Mouse (Mus musculus) embryo, embryonic 11 days (tissue): ENCODE results near the gene E130208F15Rik.
A peak's percentile ranks its signal among the peaks of the same experiment; 100 is the strongest.

ENCODE experiments used
- DNase-seq: peaks from one replicate; pipeline ENCODE4 v3.0.0-alpha.2; 2015

Gene E130208F15Rik

GRCm38 (mm10) chr7:30321539-30322284, at the start of gene E130208F15Rik:
E130208F15Rik (plus strand) TSS chr7:30321740.
- peak; percentile 75 for DNase-seq

- DNase-seq = no peak
Measured at GRCm38 (mm10) chr7:30274383-30274782, 47.2 kb upstream of the E130208F15Rik start.

- no peak for DNase-seq
Measured at GRCm38 (mm10) chr7:30278911-30279310, 42.6 kb upstream of the E130208F15Rik start.

GRCm38 (mm10) chr7:30279536-30279935, 42.0 kb upstream of the E130208F15Rik start:
- DNase-seq = peak; percentile 60

- peak; percentile 96 for DNase-seq
Measured at GRCm38 (mm10) chr7:30279951-30280669, 41.4 kb upstream of the E130208F15Rik start, which contains the start of the genes Thap8 and Wdr62. Thap8 (plus strand) TSS chr7:30280094. Wdr62 (minus strand) TSS chr7:30280419.

GRCm38 (mm10) chr7:30280670-30281138, 40.8 kb upstream of the E130208F15Rik start:
- peak; percentile 92 for DNase-seq

GRCm38 (mm10) chr7:30281522-30281921, 40.0 kb upstream of the E130208F15Rik start:
- DNase-seq = no peak

GRCm38 (mm10) chr7:30282740-30283139, 38.8 kb upstream of the E130208F15Rik start:
- DNase-seq = no peak

GRCm38 (mm10) chr7:30286701-30287410, 34.7 kb upstream of the E130208F15Rik start:
- no peak for DNase-seq

- DNase-seq = no peak
Measured at GRCm38 (mm10) chr7:30288046-30288445, 33.5 kb upstream of the E130208F15Rik start.

GRCm38 (mm10) chr7:30289071-30289713, 32.3 kb upstream of the E130208F15Rik start:
- no peak for DNase-seq

GRCm38 (mm10) chr7:30289714-30290399, 31.7 kb upstream of the E130208F15Rik start:
- peak; percentile 53 for DNase-seq

GRCm38 (mm10) chr7:30291215-30292131, 30.1 kb upstream of the E130208F15Rik start, which contains the start of gene Clip3:
Clip3 (plus strand) TSS chr7:30291728.
- DNase-seq = peak; percentile 89

- no peak for DNase-seq
Measured at GRCm38 (mm10) chr7:30293795-30294194, 27.7 kb upstream of the E130208F15Rik start.

- DNase-seq = no peak
Measured at GRCm38 (mm10) chr7:30294296-30294695, 27.2 kb upstream of the E130208F15Rik start.

GRCm38 (mm10) chr7:30295103-30295502, 26.4 kb upstream of the E130208F15Rik start:
- DNase-seq = no peak

- DNase-seq = no peak
Measured at GRCm38 (mm10) chr7:30296816-30297215, 24.7 kb upstream of the E130208F15Rik start.

GRCm38 (mm10) chr7:30297266-30297665, 24.3 kb upstream of the E130208F15Rik start:
- DNase-seq = no peak

GRCm38 (mm10) chr7:30300914-30301313, 20.6 kb upstream of the E130208F15Rik start:
- peak; percentile 28 for DNase-seq

GRCm38 (mm10) chr7:30306083-30306779, 15.3 kb upstream of the E130208F15Rik start:
- DNase-seq = peak; percentile 23
